Mouse (Mus musculus) brain, adult 2 months (tissue): ENCODE results near the gene Dguok.

ENCODE experiments used
- DNase-seq: peaks from one replicate; pipeline ENCODE4 v3.0.0; 2011; ENCODE audit warnings: low read depth, low spot score

The Dguok gene

GRCm38 (mm10) chr6:83506258-83507167, at the start of gene Dguok:
Gene Dguok, minus strand, starts transcription at chr6:83506969.
- peak; percentile 100 for DNase-seq

GRCm38 (mm10) chr6:83555972-83556371, 49.2 kb upstream of the Dguok start:
- DNase-seq = no peak

GRCm38 (mm10) chr6:83548346-83548745, 41.6 kb upstream of the Dguok start:
- no peak for DNase-seq

GRCm38 (mm10) chr6:83545778-83546177, 39.0 kb upstream of the Dguok start:
- DNase-seq = peak; percentile 86

GRCm38 (mm10) chr6:83541756-83542456, 35.1 kb upstream of the Dguok start:
- peak; percentile 87 for DNase-seq

- peak; percentile 86 for DNase-seq
Observed at GRCm38 (mm10) chr6:83540017-83540416, 33.2 kb upstream of the Dguok start.

GRCm38 (mm10) chr6:83536795-83537059, 30.0 kb upstream of the Dguok start:
- no peak for DNase-seq

GRCm38 (mm10) chr6:83536028-83536794, 29.4 kb upstream of the Dguok start, which contains the start of gene Actg2:
Gene Actg2, minus strand, starts transcription at chr6:83536265.
- DNase-seq = no peak

GRCm38 (mm10) chr6:83532608-83533007, 25.8 kb upstream of the Dguok start:
- peak; percentile 92 for DNase-seq

GRCm38 (mm10) chr6:83523194-83523593, 16.4 kb upstream of the Dguok start:
- peak; percentile 63 for DNase-seq

GRCm38 (mm10) chr6:83521784-83522183, 15.0 kb upstream of the Dguok start:
- DNase-seq = no peak

GRCm38 (mm10) chr6:83518637-83519036, 11.9 kb upstream of the Dguok start:
- DNase-seq = no peak

- DNase-seq = peak; percentile 65
Observed at GRCm38 (mm10) chr6:83515172-83515571, 8.4 kb upstream of the Dguok start.

GRCm38 (mm10) chr6:83512495-83512894, 5.7 kb upstream of the Dguok start:
- DNase-seq = peak; percentile 83

GRCm38 (mm10) chr6:83510210-83510609, 3.4 kb upstream of the Dguok start:
- DNase-seq = peak; percentile 51

- peak; percentile 95 for DNase-seq
Observed at GRCm38 (mm10) chr6:83509442-83509841, 2.7 kb upstream of the Dguok start.

- DNase-seq = no peak
Observed at GRCm38 (mm10) chr6:83507168-83507546, 388 bp upstream of the Dguok start.

GRCm38 (mm10) chr6:83505554-83505953, 1.2 kb downstream of the Dguok start:
- no peak for DNase-seq

GRCm38 (mm10) chr6:83503361-83503760, 3.4 kb downstream of the Dguok start:
- peak; percentile 56 for DNase-seq

- DNase-seq = peak; percentile 87
Observed at GRCm38 (mm10) chr6:83502656-83503055, 4.1 kb downstream of the Dguok start.

GRCm38 (mm10) chr6:83501524-83502310, 5.1 kb downstream of the Dguok start:
- peak; percentile 41 for DNase-seq
